Mouse (Mus musculus) thymus, adult 2 months (tissue): ENCODE results near the gene Aip.

ENCODE experiments used
- CTCF ChIP-seq: fragments of 200-500 bp; IDR thresholded peaks from 2 replicates; pipeline ENCODE4 v1.5.1; 2012; ENCODE audit warnings: mild to moderate bottlenecking, control low read depth, low read length, moderate library complexity, borderline replicate concordance; ENCODE audit not compliant: control insufficient read depth, poor library complexity, insufficient read depth; ENCODE audit errors: extremely low read depth
- POLR2A ChIP-seq: fragments of 200-500 bp; IDR thresholded peaks from 2 replicates; pipeline ENCODE4 v1.6.1; 2012; ENCODE audit warnings: mild to moderate bottlenecking, low read length, control low read depth, moderate library complexity; ENCODE audit not compliant: control insufficient read depth, poor library complexity, insufficient read depth; ENCODE audit errors: extremely low read depth

DNA sequence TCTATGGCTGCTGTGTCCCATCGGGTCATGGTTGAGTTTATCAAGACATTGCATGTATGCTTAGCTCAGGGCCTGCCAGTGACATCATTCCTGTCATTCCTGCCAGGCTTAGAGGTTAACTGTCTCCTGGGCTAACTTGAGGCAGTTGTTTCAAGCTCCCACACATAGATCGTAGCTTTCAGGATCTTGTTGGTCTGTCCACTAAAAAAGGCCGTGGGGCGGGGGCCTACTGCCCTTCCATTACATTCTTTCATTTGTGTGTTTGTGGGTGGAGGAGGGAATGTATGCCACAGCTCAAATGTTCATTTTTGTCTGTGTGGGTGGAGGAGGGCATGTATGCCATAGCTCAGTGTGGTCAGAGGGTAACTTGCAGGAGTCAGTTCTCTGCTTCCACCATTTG lies 4.4 kb upstream of the Aip start:
- TF ChIP-seq POLR2A (no peak), CTCF (no peak)
